In genomic region chr7:136888161-136888560, GRCm38 (mm10) we compare ENCODE assay signal across 22 mouse cellular contexts.
"Had no signal": no experiment of that assay in that cellular context is flagged by ENCODE, and none has a peak within 500 bp of the region (broad histone marks: within the 10 kb centered on the region; RNA-seq: fewer than 3 reads in every experiment).

No protein-coding gene starts in this region.

- H3K9me3 ChIP-seq: intestine, embryonic 15.5 days; limb, embryonic 13.5 days; liver, embryonic 12.5 days; liver, embryonic 15.5 days; lung, embryonic 15.5 days; megakaryocyte, embryonic 14.5 days; stomach, embryonic 15.5 days had no signal

- H3K27ac ChIP-seq: intestine, embryonic 15.5 days; limb, embryonic 13.5 days; liver, embryonic 12.5 days; liver, embryonic 15.5 days; lung, embryonic 15.5 days; stomach, embryonic 15.5 days had no signal

- H3K36me3 ChIP-seq: intestine, embryonic 15.5 days; limb, embryonic 13.5 days; liver, embryonic 12.5 days; liver, embryonic 15.5 days; lung, embryonic 15.5 days; stomach, embryonic 15.5 days had no signal

- DNase-seq: kidney, adult 18-20 months; kidney, adult 9 months; kidney, postnatal 14 days; kidney, postnatal 4 days; liver; lung, adult 18-20 months; lung, postnatal 10 days; lung, postnatal 36 days; midbrain, embryonic 14.5 days; right cerebral cortex, postnatal 25 days; spleen, adult 18-20 months; thymus, adult 2 months; thymus, postnatal 14 days; thymus, postnatal 4 days had no signal

- H3K27me3 ChIP-seq: intestine, embryonic 15.5 days; liver, embryonic 12.5 days; liver, embryonic 15.5 days; lung, embryonic 15.5 days; stomach, embryonic 15.5 days had no signal

- H3K4me3 ChIP-seq: intestine, embryonic 15.5 days; limb, embryonic 13.5 days; liver, embryonic 12.5 days; liver, embryonic 15.5 days; lung, embryonic 15.5 days; megakaryocyte, embryonic 14.5 days; stomach, embryonic 15.5 days had no signal

- H3K9ac ChIP-seq: intestine, embryonic 15.5 days; limb, embryonic 13.5 days; liver, embryonic 12.5 days; liver, embryonic 15.5 days; lung, embryonic 15.5 days; stomach, embryonic 15.5 days had no signal

- H3K4me1 ChIP-seq: intestine, embryonic 15.5 days; liver, embryonic 12.5 days; liver, embryonic 15.5 days; megakaryocyte, embryonic 14.5 days; stomach, embryonic 15.5 days had no signal

- ATAC-seq: intestine, embryonic 15.5 days; liver, embryonic 12.5 days had no signal

- H3K4me2 ChIP-seq: intestine, embryonic 15.5 days; limb, embryonic 13.5 days; liver, embryonic 12.5 days; liver, embryonic 15.5 days; lung, embryonic 15.5 days; midbrain, embryonic 11.5 days; stomach, embryonic 15.5 days had no signal
